Mouse (Mus musculus) layer of hippocampus, adult 9-11 months (tissue): ENCODE results near the gene Tns1.
A peak's percentile ranks its signal among the peaks of the same experiment; 100 is the strongest.

Experiments
- DNase-seq: peaks from one replicate; pipeline ENCODE4 v3.0.0; 2022

Tns1 gene

GRCm38 (mm10) chr1:73979214-73979613, 145.0 kb downstream of the Tns1 start:
- DNase-seq: peak; percentile 81

DNA sequence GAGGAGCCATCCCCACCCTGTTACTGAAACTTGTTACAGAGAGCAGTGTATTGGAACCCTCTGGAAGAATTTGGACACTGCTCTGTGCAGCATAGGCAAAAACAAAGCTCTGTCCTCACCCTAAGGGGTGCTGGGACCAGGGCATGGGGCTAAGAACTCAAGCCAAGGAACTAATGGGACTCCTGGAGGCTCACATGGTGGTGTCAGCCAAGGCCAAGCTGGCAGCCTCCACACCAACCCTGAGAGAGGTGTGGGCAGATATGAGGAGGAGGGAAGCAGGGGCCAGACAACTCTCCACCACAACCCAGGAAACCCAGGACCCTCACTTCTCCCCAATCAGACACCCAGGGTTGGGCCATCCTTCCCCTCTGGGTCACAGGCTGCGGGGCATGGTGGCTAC, 145.7 kb downstream of the Tns1 start:
- no peak for DNase-seq

DNA sequence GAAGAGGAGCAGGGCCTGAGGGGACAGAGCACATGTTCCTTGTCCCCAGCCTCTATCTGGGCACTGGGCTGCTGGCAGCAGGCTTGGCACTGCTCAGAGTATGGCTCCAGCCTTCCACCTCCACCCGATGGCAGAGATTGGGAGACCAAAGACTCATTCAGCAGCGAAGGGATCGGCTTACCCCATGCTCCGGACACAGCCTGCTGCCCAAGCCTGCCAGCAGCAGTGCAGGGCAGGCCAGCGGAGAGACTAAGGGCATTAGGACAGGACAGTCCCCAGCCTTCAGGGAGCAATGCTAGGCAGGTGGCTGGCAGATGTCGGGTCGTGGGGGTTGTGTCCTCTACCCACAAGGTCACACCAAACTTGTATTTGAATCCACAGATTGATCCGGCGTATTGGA, 150.3 kb downstream of the Tns1 start:
- no peak for DNase-seq

DNA sequence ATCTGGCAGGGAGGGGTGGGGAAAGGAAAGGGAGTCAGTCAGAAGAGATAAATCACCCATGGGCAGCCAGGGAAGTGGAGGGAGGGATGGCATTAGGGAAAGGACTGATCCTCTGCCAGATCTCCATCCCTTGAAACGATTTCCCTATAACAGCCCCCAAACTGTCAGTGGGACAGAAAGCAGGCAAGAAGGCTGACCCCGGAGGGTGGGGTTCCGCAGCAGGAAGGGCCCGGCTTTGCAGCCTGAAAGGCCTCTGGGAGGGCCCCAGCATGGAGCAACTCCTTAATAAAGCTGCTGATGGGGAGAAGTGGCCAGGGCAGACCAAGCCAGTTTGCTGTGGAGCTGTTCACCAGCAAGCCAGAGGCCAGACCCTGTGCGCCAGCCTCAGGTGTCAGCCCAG, 151.5 kb downstream of the Tns1 start:
- no peak for DNase-seq

DNA sequence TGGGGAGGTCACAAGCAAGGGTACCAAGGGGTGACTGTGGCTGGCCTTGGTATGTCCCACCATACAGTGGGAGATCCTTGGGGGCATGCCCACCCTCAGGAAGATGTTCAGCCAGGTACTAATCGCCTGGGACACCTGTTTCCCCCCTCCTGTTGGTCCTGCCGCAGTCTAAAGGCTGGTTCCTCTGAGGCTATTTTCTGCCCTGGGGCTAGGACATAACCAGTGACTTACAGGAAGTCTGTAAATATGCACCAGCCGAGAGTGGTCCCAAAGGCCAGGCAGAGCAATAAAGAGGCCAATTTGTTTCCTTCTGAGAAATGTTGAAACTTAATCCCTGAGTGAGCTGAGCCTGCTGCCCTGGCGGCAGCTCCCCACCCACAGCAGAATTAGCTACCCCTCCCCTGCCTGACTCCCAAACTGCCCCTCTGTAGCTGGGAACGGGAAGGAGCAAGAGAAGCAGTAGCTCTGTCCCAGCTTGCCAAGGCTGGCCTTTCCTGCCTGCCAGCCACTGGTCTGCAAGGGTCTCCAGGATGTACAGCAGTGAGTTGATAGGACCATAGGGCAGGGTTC, 154.0 kb downstream of the Tns1 start:
- DNase-seq: no peak

- no peak for DNase-seq
Measured at GRCm38 (mm10) chr1:73968712-73969511, 155.3 kb downstream of the Tns1 start.

- DNase-seq: no peak
Measured at GRCm38 (mm10) chr1:73966411-73967238, 157.6 kb downstream of the Tns1 start.

- no peak for DNase-seq
Measured at GRCm38 (mm10) chr1:73964151-73964743, 160.0 kb downstream of the Tns1 start.

DNA sequence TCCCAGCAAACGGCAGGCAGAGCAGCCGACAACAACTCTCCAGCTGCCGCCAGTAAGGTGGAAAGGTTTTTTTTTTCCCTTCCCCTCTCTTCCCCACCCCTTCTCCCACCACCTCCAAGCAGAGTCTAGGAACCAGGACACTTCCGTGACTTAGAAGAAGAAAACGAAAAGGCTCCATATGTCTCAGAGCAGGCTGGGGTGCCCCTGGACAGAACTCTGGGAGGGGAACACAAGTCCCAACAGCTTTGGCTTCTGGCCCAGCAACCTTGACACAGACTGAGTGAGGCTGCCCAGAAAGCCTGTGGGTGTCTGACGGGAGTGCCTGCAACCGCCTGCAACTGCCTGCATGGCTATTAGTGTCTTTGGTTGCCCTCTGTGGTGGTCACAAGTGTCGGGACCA, 160.6 kb downstream of the Tns1 start:
- no peak for DNase-seq

- DNase-seq: peak; percentile 46
Measured at GRCm38 (mm10) chr1:73962668-73963371, 161.4 kb downstream of the Tns1 start.

GRCm38 (mm10) chr1:73962049-73962448, 162.2 kb downstream of the Tns1 start:
- no peak for DNase-seq

DNA sequence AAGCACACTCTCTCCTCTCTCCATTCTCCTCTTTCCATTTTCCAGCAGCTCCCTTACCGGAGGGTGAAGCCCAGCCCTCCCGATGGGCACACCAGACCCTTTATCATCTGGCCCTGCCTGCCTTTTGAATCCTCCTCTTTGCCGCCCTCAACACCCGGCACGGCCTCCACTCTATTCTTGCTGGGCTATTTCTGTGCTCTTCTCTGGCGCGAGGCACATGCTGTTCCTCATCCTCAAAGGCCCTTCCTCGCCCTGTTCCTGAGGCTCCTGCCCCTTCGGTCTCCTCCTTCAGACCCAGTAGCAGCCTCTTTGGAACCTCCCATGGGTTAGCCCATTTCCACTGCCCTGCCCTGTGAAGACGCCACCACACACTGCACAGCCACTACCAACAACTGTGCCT, 164.5 kb downstream of the Tns1 start:
- no peak for DNase-seq

GRCm38 (mm10) chr1:73959344-73959743, 164.9 kb downstream of the Tns1 start:
- DNase-seq: no peak

DNA sequence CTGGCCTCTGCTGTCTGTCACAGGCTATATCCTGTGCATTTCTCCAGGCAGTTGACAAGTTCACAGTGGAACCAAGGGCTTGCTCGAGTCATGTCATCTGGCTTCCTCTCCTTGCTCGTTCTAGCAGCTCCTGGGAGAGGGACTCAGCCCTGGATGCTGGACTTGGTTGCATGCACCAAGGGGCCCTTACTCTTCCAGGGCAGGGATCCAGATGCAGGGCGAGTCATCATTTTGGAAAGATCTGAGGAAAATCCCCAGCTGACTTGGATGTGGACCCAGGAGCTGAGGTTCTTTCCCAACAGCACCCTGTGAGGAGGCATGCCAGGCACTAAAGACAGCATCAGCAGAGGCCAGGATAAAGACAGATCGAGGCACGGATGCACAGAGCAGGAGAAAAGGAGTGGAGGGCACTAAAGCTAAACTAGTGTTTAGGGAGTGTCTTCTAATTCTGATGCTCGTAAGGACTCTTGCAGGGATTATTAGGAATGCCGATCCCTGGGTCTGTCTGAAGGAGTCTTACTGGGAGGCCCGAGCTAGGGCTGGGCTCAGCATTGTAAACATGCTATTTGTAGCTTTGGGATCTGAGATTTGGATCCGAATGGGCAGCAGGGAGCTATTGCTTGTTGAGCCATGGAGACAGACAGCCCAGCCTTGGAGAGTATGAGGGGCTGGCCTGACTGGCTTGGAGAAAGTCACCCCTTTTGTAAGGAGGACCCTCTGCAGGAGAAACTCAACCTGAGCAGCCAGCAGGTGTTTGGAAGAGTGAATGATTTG, 165.9 kb downstream of the Tns1 start:
- no peak for DNase-seq

DNA sequence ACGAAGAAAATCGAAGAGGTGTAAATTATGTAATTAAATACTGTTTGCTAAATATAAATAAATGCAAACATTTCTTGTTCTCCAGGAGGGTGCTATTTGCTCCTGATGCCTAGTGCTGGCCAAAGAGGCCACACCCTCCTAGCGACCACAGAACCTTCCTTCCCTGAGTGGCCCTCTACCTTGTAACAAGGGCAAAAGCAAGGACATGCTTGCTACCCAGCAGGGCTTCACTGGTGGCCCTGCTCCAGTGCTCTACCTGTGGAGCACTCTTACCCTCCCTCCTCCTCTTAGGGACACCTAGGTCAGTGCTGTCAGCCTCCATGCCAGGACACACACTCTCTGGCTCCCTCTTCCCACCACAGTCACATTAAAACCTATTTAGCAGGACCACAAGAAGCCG, 166.8 kb downstream of the Tns1 start:
- no peak for DNase-seq

- no peak for DNase-seq
Measured at GRCm38 (mm10) chr1:73956320-73956719, 167.9 kb downstream of the Tns1 start.

DNA sequence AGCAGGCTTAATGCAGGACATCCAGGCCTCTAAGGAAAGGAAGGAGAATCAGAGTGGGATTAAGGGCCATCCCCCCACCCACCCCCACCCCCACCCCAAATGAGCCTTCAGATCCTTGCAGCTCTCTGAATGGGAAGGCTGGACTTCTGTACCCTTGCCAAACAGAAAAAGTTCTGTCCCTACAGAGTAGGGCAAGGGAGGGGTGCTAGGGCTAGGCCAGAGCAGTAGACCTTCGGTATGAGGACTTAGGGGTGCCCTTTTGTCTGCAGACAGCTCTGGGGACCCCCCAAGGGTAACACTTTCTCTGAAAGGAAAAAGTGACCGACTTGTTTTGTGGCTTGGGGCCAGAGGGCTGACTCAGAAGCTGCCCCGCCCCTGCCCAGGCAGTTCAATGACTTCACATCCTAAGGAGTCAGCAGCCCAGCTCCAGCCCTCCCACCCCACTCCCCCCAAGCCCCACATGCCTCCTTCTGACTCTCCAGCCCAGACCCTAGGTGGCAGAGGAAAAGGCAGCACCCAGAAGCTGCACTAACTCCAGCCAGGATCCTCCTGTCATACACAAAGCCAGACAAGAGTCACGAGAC, 168.9 kb downstream of the Tns1 start:
- no peak for DNase-seq

- DNase-seq: no peak
Measured at GRCm38 (mm10) chr1:73954614-73955013, 169.6 kb downstream of the Tns1 start.

- no peak for DNase-seq
Measured at GRCm38 (mm10) chr1:73954015-73954408, 170.2 kb downstream of the Tns1 start.

GRCm38 (mm10) chr1:73953317-73954014, 170.8 kb downstream of the Tns1 start:
- no peak for DNase-seq

GRCm38 (mm10) chr1:73952598-73952997, 171.7 kb downstream of the Tns1 start:
- no peak for DNase-seq
